Mouse (Mus musculus) CH12.LX (cell line): ENCODE measurements around the gene Mob4. TPM values are rescaled to one million over a fixed set of nuclear protein-coding genes. Genes with fewer than 3 reads are reported as not detected.
A peak's percentile ranks its signal among the peaks of the same experiment; 100 is the strongest.

Experiments
- DNase-seq: peaks from one replicate; pipeline ENCODE4 v3.0.0-alpha.2; 2013; ENCODE audit errors: extremely low read depth
- H3K27ac ChIP-seq: 2 replicates; pipeline ENCODE4 v1.5.1; 2012; ENCODE audit warnings: low read depth, mild to moderate bottlenecking, control low read depth, moderate library complexity; ENCODE audit not compliant: insufficient read depth
- H3K27me3 ChIP-seq: replicated peaks from 2 replicates; pipeline ENCODE3; 2012; ENCODE audit warnings: inconsistent platforms
- H3K36me3 ChIP-seq, 2 experiments: replicated peaks in 1 of 2; 2 replicates each; pipeline versions ENCODE3 to v1.6.1; 2012; ENCODE audit warnings: inconsistent platforms in 1 of 2, low read length in 1 of 2, mild to moderate bottlenecking in 1 of 2, mixed read lengths in 1 of 2, moderate library complexity in 1 of 2; ENCODE audit not compliant: control insufficient read depth in 1 of 2, insufficient read depth in 1 of 2
- H3K4me1 ChIP-seq, 2 experiments: 2 replicates each; pipeline ENCODE4 v1.6.1; 2012; ENCODE audit warnings: inconsistent platforms in 1 of 2, moderate library complexity in 1 of 2; ENCODE audit not compliant: insufficient read depth in 2 of 2, control insufficient read depth in 1 of 2
- H3K4me2 ChIP-seq: 2 replicates; pipeline ENCODE4 v1.6.1; 2012; ENCODE audit warnings: low read depth, mild to moderate bottlenecking, control low read depth; ENCODE audit not compliant: poor library complexity, insufficient read depth, severe bottlenecking
- H3K4me3 ChIP-seq, 3 experiments: fragments of 150-350 bp in 1 of 3; sonication (generic) in 1 of 3; replicated peaks in 1 of 3; 2 replicates each; pipeline versions ENCODE3 to v1.5.1; 2011 to 2012; ENCODE audit warnings: low read depth in 2 of 3, low read length in 2 of 3, mild to moderate bottlenecking in 2 of 3, moderate library complexity in 2 of 3, control low read depth in 1 of 3, improper control_type of control experiment in 1 of 3, inconsistent platforms in 1 of 3, mixed read lengths in 1 of 3; ENCODE audit not compliant: poor library complexity in 1 of 3
- H3K79me2 ChIP-seq: replicated peaks from 2 replicates; pipeline ENCODE4 v1.6.1; 2012; ENCODE audit warnings: mild to moderate bottlenecking, moderate library complexity; ENCODE audit not compliant: control insufficient read depth, poor library complexity, insufficient read depth, severe bottlenecking; ENCODE audit errors: extremely low read depth
- H3K9ac ChIP-seq: 2 replicates; pipeline ENCODE4 v1.6.1; 2012; ENCODE audit warnings: low read depth, mild to moderate bottlenecking, control low read depth, moderate library complexity; ENCODE audit not compliant: insufficient read depth
- H3K9me3 ChIP-seq: replicated peaks from 2 replicates; pipeline ENCODE3; 2012; ENCODE audit warnings: low read length, inconsistent platforms, mixed read lengths
- BHLHE40 ChIP-seq: IDR thresholded peaks from 2 replicates; pipeline ENCODE4 v1.6.1; 2011; ENCODE audit warnings: mild to moderate bottlenecking, low read depth, low read length, improper control_type of control experiment
- CHD1 ChIP-seq: IDR thresholded peaks from 2 replicates; pipeline ENCODE4 v1.6.1; 2012; ENCODE audit warnings: low read depth, low read length, improper control_type of control experiment, inconsistent platforms
- CHD2 ChIP-seq: IDR thresholded peaks from 2 replicates; pipeline ENCODE4 v1.6.1; 2011; ENCODE audit warnings: low read length, improper control_type of control experiment
- CTCF ChIP-seq, 2 experiments: IDR thresholded peaks in 1 of 2; conservative IDR thresholded peaks in 1 of 2; 2 replicates each; pipeline ENCODE4 v1.5.1; 2011 to 2012; ENCODE audit warnings: low read depth in 2 of 2, low read length in 2 of 2, improper control_type of control experiment in 1 of 2, inconsistent platforms in 1 of 2, mild to moderate bottlenecking in 1 of 2, moderate library complexity in 1 of 2
- E2F4 ChIP-seq: IDR thresholded peaks from 2 replicates; pipeline ENCODE4 v1.6.1; 2011; ENCODE audit warnings: low read depth, low read length, improper control_type of control experiment; ENCODE audit not compliant: insufficient replicate concordance
- ELF1 ChIP-seq: IDR thresholded peaks from 2 replicates; pipeline ENCODE4 v1.6.1; 2014; ENCODE audit warnings: low read depth, mild to moderate bottlenecking, inconsistent platforms, low read length, improper control_type of control experiment
- EP300 ChIP-seq: IDR thresholded peaks from 2 replicates; pipeline ENCODE4 v1.6.1; 2011; ENCODE audit warnings: low read length, improper control_type of control experiment
- GABPA ChIP-seq: IDR thresholded peaks from 2 replicates; pipeline ENCODE4 v1.6.1; 2012; ENCODE audit warnings: low read depth, low read length, improper control_type of control experiment, inconsistent platforms; ENCODE audit not compliant: insufficient replicate concordance
- IRF4 ChIP-seq: IDR thresholded peaks from 2 replicates; pipeline ENCODE4 v1.6.1; 2014; ENCODE audit warnings: low read depth, mild to moderate bottlenecking, inconsistent platforms, low read length, improper control_type of control experiment
- JUN ChIP-seq: IDR thresholded peaks from 2 replicates; pipeline ENCODE4 v1.6.1; 2011; ENCODE audit warnings: low read depth, mild to moderate bottlenecking, low read length, improper control_type of control experiment, moderate library complexity; ENCODE audit not compliant: insufficient read depth
- JUND ChIP-seq: conservative IDR thresholded peaks from 2 replicates; pipeline ENCODE4 v1.6.1; 2011; ENCODE audit warnings: low read depth, low read length, improper control_type of control experiment
- KAT2A ChIP-seq: IDR thresholded peaks from 2 replicates; pipeline ENCODE4 v1.6.1; 2012; ENCODE audit warnings: low read length, improper control_type of control experiment, inconsistent platforms; ENCODE audit not compliant: insufficient replicate concordance
- MAX ChIP-seq: IDR thresholded peaks from 2 replicates; pipeline ENCODE4 v1.6.1; 2011; ENCODE audit warnings: low read length, improper control_type of control experiment
- MAZ ChIP-seq: IDR thresholded peaks from 2 replicates; pipeline ENCODE4 v1.6.1; 2012; ENCODE audit warnings: low read depth, mild to moderate bottlenecking, inconsistent platforms, low read length, improper control_type of control experiment, moderate library complexity
- MEF2A ChIP-seq: IDR thresholded peaks from 2 replicates; pipeline ENCODE4 v1.6.1; 2014; ENCODE audit warnings: low read depth, mild to moderate bottlenecking, inconsistent platforms, low read length, improper control_type of control experiment, borderline replicate concordance
- MXI1 ChIP-seq: IDR thresholded peaks from 2 replicates; pipeline ENCODE4 v1.6.1; 2011; ENCODE audit warnings: mild to moderate bottlenecking, low read depth, low read length, improper control_type of control experiment
- MYC ChIP-seq: IDR thresholded peaks from 2 replicates; pipeline ENCODE4 v1.6.1; 2011; ENCODE audit warnings: low read depth, mild to moderate bottlenecking, improper control_type of control experiment, low read length
- NELFE ChIP-seq: IDR thresholded peaks from 2 replicates; pipeline ENCODE4 v1.6.1; 2011; ENCODE audit warnings: low read depth, low read length, improper control_type of control experiment
- PAX5 ChIP-seq: IDR thresholded peaks from 2 replicates; pipeline ENCODE4 v1.6.1; 2012; ENCODE audit warnings: low read length, inconsistent platforms, mixed read lengths
- POLR2AphosphoS2 ChIP-seq: IDR thresholded peaks from 2 replicates; pipeline ENCODE4 v1.6.1; 2011; ENCODE audit warnings: low read depth, low read length, improper control_type of control experiment
- RAD21 ChIP-seq: IDR thresholded peaks from 2 replicates; pipeline ENCODE4 v1.6.1; 2011; ENCODE audit warnings: low read depth, mild to moderate bottlenecking, low read length, improper control_type of control experiment, moderate library complexity
- RCOR1 ChIP-seq: conservative IDR thresholded peaks from 2 replicates; pipeline ENCODE4 v1.6.1; 2012; ENCODE audit warnings: low read depth, mild to moderate bottlenecking, inconsistent platforms, low read length, improper control_type of control experiment
- SIN3A ChIP-seq: IDR thresholded peaks from 2 replicates; pipeline ENCODE4 v1.6.1; 2012; ENCODE audit warnings: low read length, improper control_type of control experiment, inconsistent platforms
- SMC3 ChIP-seq: IDR thresholded peaks from 2 replicates; pipeline ENCODE4 v1.6.1; 2011; ENCODE audit warnings: low read depth, low read length, improper control_type of control experiment
- TBP ChIP-seq: conservative IDR thresholded peaks from 2 replicates; pipeline ENCODE4 v1.6.1; 2011; ENCODE audit warnings: low read depth, low read length, improper control_type of control experiment
- UBTF ChIP-seq: IDR thresholded peaks from 2 replicates; pipeline ENCODE4 v1.6.1; 2012; ENCODE audit warnings: low read depth, mild to moderate bottlenecking, inconsistent platforms, low read length, improper control_type of control experiment, moderate library complexity
- USF1 ChIP-seq: IDR thresholded peaks from 2 replicates; pipeline ENCODE4 v1.6.1; 2014; ENCODE audit warnings: low read depth, mild to moderate bottlenecking, inconsistent platforms, low read length, improper control_type of control experiment
- USF2 ChIP-seq: conservative IDR thresholded peaks from 2 replicates; pipeline ENCODE4 v1.6.1; 2011; ENCODE audit warnings: low read depth, low read length, improper control_type of control experiment
- ZC3H11A ChIP-seq: IDR thresholded peaks from 2 replicates; pipeline ENCODE4 v1.6.1; 2012; ENCODE audit warnings: low read depth, mild to moderate bottlenecking, inconsistent platforms, low read length, improper control_type of control experiment
- ZMIZ1 ChIP-seq: IDR thresholded peaks from 2 replicates; pipeline ENCODE4 v1.6.1; 2012; ENCODE audit warnings: low read depth, mild to moderate bottlenecking, inconsistent platforms, low read length, improper control_type of control experiment
- ZNF384 ChIP-seq: IDR thresholded peaks from 2 replicates; pipeline ENCODE4 v1.6.1; 2012; ENCODE audit warnings: low read depth, low read length, improper control_type of control experiment, inconsistent platforms
- dilution Hi-C: fragments of 300-500 bp; cut with MboI; formaldehyde crosslinking; loops from 2 replicates; pipeline ENCODE4 v1.14.3; 2020; ENCODE audit warnings: low sequenced_read_pairs; ENCODE audit not compliant: extremely low pct_unique_long_range_greater_than_20kb, extremely low pct_ligation_motif_present
- in situ Hi-C: fragments of 300-500 bp; cut with MboI; formaldehyde crosslinking; loops from 3 replicates; pipeline ENCODE4 v1.14.3; 2019; ENCODE audit warnings: low sequenced_read_pairs, low pct_ligation_motif_present, low pct_unique_long_range_greater_than_20kb, mixed read lengths
- polyA plus RNA-seq: library from polyadenylated mRNA; unstranded; fragments of >175 nt; gene quantifications from 2 replicates; pipeline ENCODE4 v1.2.1, GENCODE M21; 2012; ENCODE audit warnings: low read depth; ENCODE audit not compliant: insufficient read length
- total RNA-seq, 2 experiments: library from RNA; depleted of rRNA; stranded (reverse); fragments of 300-350 nt in 1 of 2; fragments of >200 nt in 1 of 2; gene quantifications; 2 replicates each; pipeline ENCODE4 v1.2.3; 2012 to 2014

Mob4 gene
- total and polyA plus RNA-seq, 3 experiments, result 12.3 to 49.5 (median 34.1) TPM

DNA sequence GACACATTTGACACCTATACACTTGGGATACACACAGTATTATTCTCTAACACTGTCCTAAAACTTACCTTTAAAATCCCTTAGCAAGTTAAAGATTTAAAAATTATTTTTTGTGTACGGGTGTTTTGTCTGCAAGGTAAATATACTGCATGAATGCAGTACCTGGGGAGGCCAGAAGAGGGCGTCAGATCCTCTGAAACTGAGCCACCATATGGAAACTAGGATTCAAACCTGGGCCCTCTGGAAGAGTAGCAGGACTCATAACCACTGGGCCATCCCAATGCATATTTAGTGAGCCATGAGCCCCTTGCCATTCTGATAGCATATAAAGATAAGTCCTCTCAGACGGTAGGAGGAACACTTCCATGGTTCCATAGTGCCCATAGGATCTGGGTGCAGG, 61.8 kb downstream of the Mob4 start:
- Histone ChIP-seq H3K4me1 (no peaks in the 10 kb centered on the region), H3K9me3 (no peaks in the 10 kb centered on the region), H3K4me2 (no peak overlapping the region), H3K79me2 (no peaks in the 10 kb centered on the region), H3K27me3 (no peaks in the 10 kb centered on the region), H3K27ac (no peak overlapping the region), H3K9ac (no peak overlapping the region), H3K4me3 (no peak overlapping the region), H3K36me3 (no peaks in the 10 kb centered on the region)
- dilution Hi-C loops (no loop called here), in situ Hi-C loops (no loop called here)
- TF ChIP-seq CHD1 (no peak), USF1 (no peak), ZNF384 (no peak), KAT2A (no peak), USF2 (no peak), MEF2A (no peak), RAD21 (peak; percentile 56), GABPA (no peak), MAZ (no peak), RCOR1 (no peak), JUND (no peak), IRF4 (no peak), E2F4 (no peak), MAX (no peak), CTCF (conservative IDR thresholded peaks at IDR 0.05 in 1 of 2, IDR thresholded peaks at IDR 0.05 in 1 of 2; ENCODE audit: low read depth in 2 of 2, low read length in 2 of 2) (peak; percentile 71 to 91), UBTF (no peak), ELF1 (no peak), PAX5 (no peak), SIN3A (no peak), NELFE (no peak), ZMIZ1 (no peak), EP300 (no peak), MYC (no peak), TBP (no peak), SMC3 (peak; percentile 60)
- DNase-seq, result peak; percentile 22

- in situ Hi-C loops (no loop called here), dilution Hi-C loops (no loop called here)
- Histone ChIP-seq H3K27ac (no peak overlapping the region), H3K9me3 (no peaks in the 10 kb centered on the region), H3K36me3 (no peaks in the 10 kb centered on the region), H3K9ac (no peak overlapping the region), H3K27me3 (no peaks in the 10 kb centered on the region), H3K4me3 (no peak overlapping the region), H3K79me2 (no peaks in the 10 kb centered on the region), H3K4me1 (no peaks in the 10 kb centered on the region), H3K4me2 (no peak overlapping the region)
- no peak for TF ChIP-seq SMC3
- no peak for TF ChIP-seq ELF1
- TF ChIP-seq RAD21, result no peak
- TF ChIP-seq KAT2A, result no peak
- TF ChIP-seq E2F4, result no peak
- no peak for TF ChIP-seq POLR2AphosphoS2
- TF ChIP-seq MAX, result no peak
- no peak for TF ChIP-seq USF1
- TF ChIP-seq MEF2A, result no peak
- TF ChIP-seq JUN, result no peak
- no peak for TF ChIP-seq BHLHE40
- TF ChIP-seq EP300, result no peak
- TF ChIP-seq RCOR1, result no peak
- TF ChIP-seq MXI1, result no peak
- TF ChIP-seq CTCF (conservative IDR thresholded peaks at IDR 0.05 in 1 of 2, IDR thresholded peaks at IDR 0.05 in 1 of 2; ENCODE audit: low read depth in 2 of 2, low read length in 2 of 2), result no peak
- no peak for TF ChIP-seq CHD2
- no peak for TF ChIP-seq ZC3H11A
- no peak for DNase-seq
Observed at GRCm38 (mm10) chr1:55193316-55193715, 62.3 kb downstream of the Mob4 start.
